Mouse (Mus musculus): ENCODE results near the gene Isg20. TPM values are rescaled to one million over a fixed set of nuclear protein-coding genes. Genes with fewer than 3 reads are reported as not detected.

Gene Isg20
- polyA plus RNA-seq, 1 experiment from 2014 or later, result 0.40 TPM

DNA sequence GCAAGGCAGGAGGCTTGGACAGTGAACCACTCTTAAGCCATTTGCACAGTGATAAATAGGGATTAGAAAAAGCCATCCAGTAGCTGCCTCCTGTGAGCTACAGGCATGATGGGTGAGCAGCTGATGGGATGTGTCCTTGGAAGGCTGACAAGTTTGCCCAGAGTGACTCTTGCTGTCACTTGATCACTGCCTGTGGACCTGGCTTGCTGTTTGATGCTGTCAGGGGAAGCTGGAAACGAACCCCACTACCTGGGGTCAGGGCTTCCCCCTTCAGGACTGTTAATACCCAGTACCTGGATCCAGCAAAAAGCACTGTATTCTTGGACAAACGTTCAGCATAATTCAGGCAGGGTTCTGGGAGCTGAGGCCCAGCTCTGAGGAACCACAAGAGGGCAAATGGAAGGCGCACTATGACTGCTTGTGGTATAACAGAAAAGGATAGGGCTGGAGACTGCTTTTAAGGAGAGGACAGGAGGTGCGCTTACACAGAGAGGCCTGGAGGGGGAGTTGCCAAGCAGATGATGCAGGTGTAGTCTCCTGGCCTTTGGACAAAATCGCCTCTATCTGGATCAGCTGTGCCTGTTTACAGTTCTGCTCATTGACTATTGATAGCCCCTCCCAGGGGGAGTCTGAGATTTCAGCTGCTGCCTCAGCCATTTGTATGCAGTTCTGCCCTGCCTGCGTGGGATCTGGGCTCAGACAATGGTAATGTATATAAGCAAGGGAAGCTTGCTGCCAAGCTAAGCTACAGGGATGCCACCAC is 2.7 kb upstream of the Isg20 start:
- Histone ChIP-seq H3K4me3 (no peak overlapping the region), H3K27me3 (no peaks in the 10 kb centered on the region), H3K4me2 (replicated peaks) (no peak overlapping the region), H3K27ac (no peak overlapping the region), H3K9me3 (replicated peaks) (no peaks in the 10 kb centered on the region), H3K36me3 (peaks cover 19% of the 10 kb centered on the region), H3K9ac (no peak overlapping the region), H3K4me1 (peaks cover 15% of the 10 kb centered on the region)
- 41% methylated on average over 6 of the region's 6 CpGs for WGBS
- peak; percentile 64 for ATAC-seq (ENCODE audit: low FRiP score)

- Histone ChIP-seq H3K4me1 (peaks cover 15% of the 10 kb centered on the region), H3K9ac (no peak overlapping the region), H3K4me3 (no peak overlapping the region), H3K36me3 (peaks cover 15% of the 10 kb centered on the region), H3K4me2 (replicated peaks) (no peak overlapping the region), H3K27ac (no peak overlapping the region), H3K9me3 (replicated peaks) (no peaks in the 10 kb centered on the region), H3K27me3 (no peaks in the 10 kb centered on the region)
- no peak for ATAC-seq (ENCODE audit: low FRiP score)
- 85% methylated on average over 4 of the region's 4 CpGs for WGBS
Measured at GRCm38 (mm10) chr7:78911209-78911608, 2.0 kb upstream of the Isg20 start.

- WGBS, result 17% methylated on average over 20 of the region's 20 CpGs
- ATAC-seq (ENCODE audit: low FRiP score), result 0 out of 2 replicates have a peak, but pooled peaks have one; percentile 21
- Histone ChIP-seq H3K9me3 (replicated peaks) (no peaks in the 10 kb centered on the region), H3K27me3 (no peaks in the 10 kb centered on the region), H3K27ac (no peak overlapping the region), H3K36me3 (0 out of 2 replicates have a peak, but pooled peaks cover 4% of the 10 kb centered on the region), H3K4me2 (replicated peaks) (peak overlapping the region; percentile 38), H3K4me3 (no peak overlapping the region), H3K4me1 (peaks cover 15% of the 10 kb centered on the region), H3K9ac (no peak overlapping the region)
Measured at GRCm38 (mm10) chr7:78912253-78912973, 811 bp upstream of the Isg20 start.

- H3K36me3 ChIP-seq, result 0 out of 2 replicates have a peak, but pooled peaks cover 4% of the 10 kb centered on the region
- H3K4me3 ChIP-seq, result no peak overlapping the region
- no peaks in the 10 kb centered on the region for H3K27me3 ChIP-seq
- H3K9ac ChIP-seq, result no peak overlapping the region
- H3K4me2 ChIP-seq (replicated peaks), result no peak overlapping the region
- H3K27ac ChIP-seq, result no peak overlapping the region
- peaks cover 15% of the 10 kb centered on the region for H3K4me1 ChIP-seq
- 80% methylated on average over 19 of the region's 19 CpGs for WGBS
- 0 out of 2 replicates have a peak, but pooled peaks have one; percentile 7 for ATAC-seq (ENCODE audit: low FRiP score)
- H3K9me3 ChIP-seq (replicated peaks), result no peaks in the 10 kb centered on the region
Measured at GRCm38 (mm10) chr7:78913649-78914544, 673 bp downstream of the Isg20 start.

- Histone ChIP-seq H3K27ac (no peak overlapping the region), H3K9ac (no peak overlapping the region), H3K36me3 (0 out of 2 replicates have a peak, but pooled peaks cover 4% of the 10 kb centered on the region), H3K4me2 (replicated peaks) (no peak overlapping the region), H3K4me1 (peaks cover 15% of the 10 kb centered on the region), H3K4me3 (no peak overlapping the region), H3K9me3 (replicated peaks) (no peaks in the 10 kb centered on the region), H3K27me3 (no peaks in the 10 kb centered on the region)
- 82% methylated on average over 3 of the region's 3 CpGs for WGBS
- ATAC-seq (ENCODE audit: low FRiP score), result no peak
Measured at GRCm38 (mm10) chr7:78914545-78914845, 1.3 kb downstream of the Isg20 start.

DNA sequence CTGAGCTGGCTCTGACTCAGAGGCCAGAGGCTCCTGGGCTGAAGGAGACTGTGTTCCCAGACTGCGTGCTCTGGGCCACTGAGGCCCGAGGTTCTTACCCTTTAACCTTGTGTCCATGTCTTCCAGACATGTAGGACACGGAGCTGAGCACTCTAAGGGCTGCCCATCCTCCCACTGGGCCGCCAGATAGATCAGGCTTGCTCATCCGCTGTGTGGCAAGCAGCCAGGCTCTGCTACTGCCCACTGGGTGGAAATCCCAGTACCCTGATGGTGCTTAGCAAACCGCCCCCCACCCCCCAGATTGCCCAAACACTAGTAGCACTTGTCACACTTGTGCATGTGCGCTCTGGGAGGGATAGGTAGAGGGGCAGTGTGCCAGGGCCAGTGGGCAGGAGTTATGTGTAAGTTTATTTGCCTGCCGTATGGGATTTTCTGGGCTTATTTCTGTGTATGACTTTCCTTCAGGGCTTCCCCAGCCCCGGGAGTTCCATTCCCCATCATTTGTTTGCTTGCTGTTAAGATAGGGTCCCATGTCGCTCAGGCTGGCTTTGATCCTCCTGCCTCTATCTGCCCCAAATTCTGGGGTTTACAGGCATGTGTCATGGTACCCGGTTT is 1.8 kb downstream of the Isg20 start:
- H3K36me3 ChIP-seq, result 0 out of 2 replicates have a peak, but pooled peaks cover under 1% of the 10 kb centered on the region
- no peaks in the 10 kb centered on the region for H3K9me3 ChIP-seq (replicated peaks)
- H3K4me3 ChIP-seq, result no peak overlapping the region
- 82% methylated on average over 11 of the region's 11 CpGs for WGBS
- H3K4me2 ChIP-seq (replicated peaks), result no peak overlapping the region
- no peak for ATAC-seq (ENCODE audit: low FRiP score)
- H3K9ac ChIP-seq, result no peak overlapping the region
- H3K27me3 ChIP-seq, result no peaks in the 10 kb centered on the region
- H3K27ac ChIP-seq, result no peak overlapping the region
- peaks cover 15% of the 10 kb centered on the region for H3K4me1 ChIP-seq

GRCm38 (mm10) chr7:78918686-78919085 is 5.5 kb downstream of the Isg20 start:
- Histone ChIP-seq H3K27me3 (0 out of 2 replicates have a peak, but pooled peaks cover 3% of the 10 kb centered on the region), H3K4me2 (replicated peaks) (no peak overlapping the region), H3K36me3 (no peaks in the 10 kb centered on the region), H3K9ac (no peak overlapping the region), H3K4me3 (no peak overlapping the region), H3K4me1 (peaks cover 4% of the 10 kb centered on the region), H3K27ac (no peak overlapping the region), H3K9me3 (replicated peaks) (no peaks in the 10 kb centered on the region)
- no peak for ATAC-seq (ENCODE audit: low FRiP score)
- WGBS, result 64% methylated on average over 4 of the region's 4 CpGs

GRCm38 (mm10) chr7:78922506-78922905 is 9.3 kb downstream of the Isg20 start:
- Histone ChIP-seq H3K36me3 (no peaks in the 10 kb centered on the region), H3K27me3 (0 out of 2 replicates have a peak, but pooled peaks cover 3% of the 10 kb centered on the region), H3K4me3 (no peak overlapping the region), H3K27ac (no peak overlapping the region), H3K9me3 (replicated peaks) (no peaks in the 10 kb centered on the region), H3K4me2 (replicated peaks) (no peak overlapping the region), H3K9ac (no peak overlapping the region), H3K4me1 (no peaks in the 10 kb centered on the region)
- ATAC-seq (ENCODE audit: low FRiP score), result no peak
- WGBS, result 60% methylated on average over 7 of the region's 7 CpGs

DNA sequence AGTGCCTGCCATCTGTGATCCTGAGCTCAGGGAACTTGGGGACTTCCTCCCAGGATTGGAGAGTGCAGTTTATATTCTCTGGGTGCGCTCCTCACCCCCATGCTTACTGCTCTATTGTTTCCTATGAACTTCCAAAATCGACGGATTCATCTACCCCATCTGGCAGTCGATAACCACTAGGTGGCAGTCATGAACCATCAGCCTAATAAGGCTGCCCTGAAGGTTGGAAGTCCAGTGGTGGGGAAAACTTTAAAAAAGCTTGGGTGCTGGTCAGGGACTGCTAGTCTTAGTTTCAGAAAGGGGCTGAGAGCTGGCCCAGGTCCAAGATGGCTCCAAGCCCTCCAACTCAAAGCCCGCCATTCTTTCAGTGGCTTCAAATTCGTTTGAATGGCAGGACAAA is 11.1 kb downstream of the Isg20 start:
- H3K4me1 ChIP-seq, result no peaks in the 10 kb centered on the region
- no peak overlapping the region for H3K9ac ChIP-seq
- 0 out of 2 replicates have a peak, but pooled peaks cover 3% of the 10 kb centered on the region for H3K27me3 ChIP-seq
- no peaks in the 10 kb centered on the region for H3K36me3 ChIP-seq
- no peak overlapping the region for H3K27ac ChIP-seq
- 10% methylated on average over 6 of the region's 6 CpGs for WGBS
- no peak overlapping the region for H3K4me2 ChIP-seq (replicated peaks)
- H3K9me3 ChIP-seq (replicated peaks), result no peaks in the 10 kb centered on the region
- no peak overlapping the region for H3K4me3 ChIP-seq
- ATAC-seq (ENCODE audit: low FRiP score), result no peak

DNA sequence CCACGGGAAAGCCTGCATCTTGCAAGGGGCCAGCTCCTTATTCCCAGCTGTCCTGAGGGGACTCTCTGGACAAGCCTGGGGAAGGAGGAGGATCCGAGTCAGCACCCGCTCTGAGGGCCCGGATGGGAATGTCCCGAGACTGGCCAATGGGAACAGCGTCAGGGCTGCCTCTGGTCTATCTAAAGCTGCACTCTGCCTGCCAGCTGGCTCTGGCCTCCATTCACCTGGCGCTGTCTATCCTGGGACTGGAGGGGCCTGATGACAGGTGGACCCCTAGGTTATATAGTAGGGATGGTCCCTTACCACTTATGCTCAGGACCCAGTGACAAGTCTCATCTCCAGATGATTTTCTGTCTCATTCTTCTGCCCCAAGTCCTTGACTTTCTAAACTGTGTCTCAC is 11.6 kb downstream of the Isg20 start:
- no peaks in the 10 kb centered on the region for H3K36me3 ChIP-seq
- H3K9me3 ChIP-seq (replicated peaks), result no peaks in the 10 kb centered on the region
- H3K4me1 ChIP-seq, result no peaks in the 10 kb centered on the region
- H3K27ac ChIP-seq, result no peak overlapping the region
- no peak overlapping the region for H3K4me3 ChIP-seq
- no peak overlapping the region for H3K9ac ChIP-seq
- WGBS, result 62% methylated on average over 7 of the region's 7 CpGs
- no peak for ATAC-seq (ENCODE audit: low FRiP score)
- H3K4me2 ChIP-seq (replicated peaks), result no peak overlapping the region
- H3K27me3 ChIP-seq, result 0 out of 2 replicates have a peak, but pooled peaks cover 3% of the 10 kb centered on the region

GRCm38 (mm10) chr7:78925680-78926079 is 12.5 kb downstream of the Isg20 start:
- H3K9me3 ChIP-seq (replicated peaks), result no peaks in the 10 kb centered on the region
- no peak for ATAC-seq (ENCODE audit: low FRiP score)
- H3K4me3 ChIP-seq, result no peak overlapping the region
- H3K27ac ChIP-seq, result no peak overlapping the region
- 0 out of 2 replicates have a peak, but pooled peaks cover 3% of the 10 kb centered on the region for H3K27me3 ChIP-seq
- WGBS, result 68% methylated on average over 7 of the region's 7 CpGs
- H3K9ac ChIP-seq, result no peak overlapping the region
- H3K4me1 ChIP-seq, result no peaks in the 10 kb centered on the region
- no peak overlapping the region for H3K4me2 ChIP-seq (replicated peaks)
- no peaks in the 10 kb centered on the region for H3K36me3 ChIP-seq

Measured in hindbrain, embryonic 12.5 days (tissue).